Mouse (Mus musculus) ES-E14 (cell line): ENCODE measurements at regions not wholly inside any gene's neighbourhood (a gene's known extent, or its start where the extent isn't known, plus 50 kb on each side); places are given as distances from the start of the nearest gene placed in this dataset.

Source experiments
- CHD2 ChIP-seq: IDR thresholded peaks from 2 replicates; pipeline ENCODE4 v1.6.1; 2014; ENCODE audit warnings: mild to moderate bottlenecking, low read depth, low read length, inconsistent platforms
- HCFC1 ChIP-seq: IDR thresholded peaks from 2 replicates; pipeline ENCODE4 v1.6.1; 2012; ENCODE audit warnings: low read length, inconsistent platforms, borderline replicate concordance; ENCODE audit not compliant: insufficient read depth
- MAFK ChIP-seq: IDR thresholded peaks from 2 replicates; pipeline ENCODE4 v1.6.1; 2014; ENCODE audit warnings: mild to moderate bottlenecking, low read depth, low read length, inconsistent platforms; ENCODE audit not compliant: insufficient read depth
- ZC3H11A ChIP-seq: IDR thresholded peaks from 2 replicates; pipeline ENCODE4 v1.6.1; 2012; ENCODE audit warnings: low read depth, mild to moderate bottlenecking, inconsistent platforms, low read length, borderline replicate concordance
- ZNF384 ChIP-seq: IDR thresholded peaks from 2 replicates; pipeline ENCODE4 v1.6.1; 2012; ENCODE audit warnings: low read depth, low read length, inconsistent platforms

DNA sequence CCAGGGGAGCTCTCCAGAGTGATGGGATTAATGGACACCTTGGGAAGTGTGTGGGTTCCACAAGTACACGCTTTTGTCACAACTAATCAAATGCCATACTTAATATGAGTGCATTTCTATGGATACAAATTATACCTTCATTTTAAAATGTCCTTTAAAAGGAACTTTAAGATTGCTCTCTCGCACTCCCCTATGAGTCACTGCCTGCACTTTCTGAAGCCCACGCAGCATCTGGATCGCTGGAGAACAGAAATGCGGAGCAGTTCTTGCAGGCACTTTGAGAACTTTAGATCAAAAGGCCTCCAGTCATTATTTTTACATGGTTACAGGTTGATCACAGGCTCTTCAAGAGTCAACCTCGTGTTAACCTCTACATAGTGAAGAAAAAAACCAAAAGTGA lies 503.5 kb upstream of the Celf2 start:
- TF ChIP-seq MAFK (no peak), HCFC1 (no peak), ZNF384 (no peak), ZC3H11A (no peak), CHD2 (no peak)
